Mouse (Mus musculus) layer of hippocampus, postnatal 10 days (tissue): ENCODE results near the gene Dbh. TPM values are rescaled to one million over a fixed set of nuclear protein-coding genes. Genes with fewer than 3 reads are reported as not detected.

Experiments used
- DNase-seq, 2 experiments: peaks; one replicate each; pipeline ENCODE4 v3.0.0; 2021; ENCODE audit warnings: low spot score in 2 of 2
- long read RNA-seq: library from polyadenylated mRNA; stranded (forward); transcript quantifications from one replicate; pipeline ENCODE4 v2.0.0, GENCODE M21; 2023
- total RNA-seq, 2 experiments: library from RNA; stranded (reverse); gene quantifications; 2 replicates each; pipeline ENCODE4 v1.2.3; 2021

Gene Dbh
- under 1 TPM; 0.20 to 0.50 TPM for total RNA-seq
- long read RNA-seq, partial matches to known transcripts: 1 of 3 reads
- long read RNA-seq, other reads (novel, unspliced or antisense): 1 of 3 reads

DNA sequence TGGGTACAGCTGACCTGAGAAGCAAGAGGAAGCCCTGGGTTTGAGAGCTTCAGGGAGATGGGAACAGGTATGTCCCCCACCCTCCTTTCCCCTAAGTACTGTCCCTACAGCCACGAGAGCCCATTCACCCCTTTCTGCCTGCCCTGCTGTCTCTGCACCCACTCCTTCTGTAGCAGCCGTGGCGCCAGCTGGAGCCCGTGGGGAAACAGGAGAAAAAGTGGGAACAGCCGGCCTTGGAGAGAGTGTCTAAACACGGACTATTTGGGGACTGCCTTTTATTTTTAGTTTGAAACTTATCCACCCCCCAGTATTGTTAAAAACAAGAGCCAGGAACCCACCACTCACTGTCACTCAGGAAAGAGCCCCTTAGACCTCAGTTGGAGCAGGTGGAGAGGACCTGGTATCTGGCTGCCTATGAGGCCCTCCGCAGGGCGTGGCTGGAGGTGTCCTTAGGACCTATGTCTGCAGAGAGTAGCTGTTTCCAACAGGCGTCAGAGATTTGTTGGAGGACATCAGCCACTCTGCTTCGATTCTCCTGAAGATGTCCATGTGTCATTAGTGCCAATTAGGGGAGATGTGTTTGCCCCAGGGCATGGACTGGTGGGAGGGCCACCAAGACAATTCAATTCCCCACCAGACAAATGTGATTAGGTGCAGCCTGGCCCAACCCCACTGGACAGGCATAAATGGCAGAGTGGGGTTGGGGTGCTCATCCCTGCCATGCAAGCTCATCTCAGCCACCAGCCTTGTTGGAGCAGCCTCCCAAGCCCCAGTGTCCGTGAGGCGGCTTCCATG, at the start of gene Dbh:
Gene Dbh (plus strand): TSS at position 438 of the 795 bp plus-strand sequence.
- DNase-seq: peak; percentile 59 to 71

DNA sequence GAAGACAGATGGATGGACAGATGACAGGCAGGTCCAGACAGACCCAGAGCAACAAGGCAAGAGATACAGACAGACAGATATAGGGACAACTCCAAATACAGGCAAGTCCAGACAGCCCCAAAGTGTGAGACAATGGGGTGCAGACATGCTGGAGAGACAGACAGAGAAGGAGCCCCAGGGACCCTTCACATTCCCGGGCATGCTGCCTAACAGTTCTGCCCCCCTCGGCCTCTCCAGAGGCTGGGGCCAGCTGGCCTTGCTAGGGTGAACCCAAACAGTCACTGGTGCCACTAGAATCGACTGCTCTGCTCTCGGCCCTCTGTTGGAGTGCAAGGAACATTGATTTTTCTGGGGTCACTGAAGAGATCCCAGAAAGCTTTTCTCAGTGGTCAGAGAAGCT, 46.6 kb upstream of the Dbh start:
- no peak for DNase-seq

DNA sequence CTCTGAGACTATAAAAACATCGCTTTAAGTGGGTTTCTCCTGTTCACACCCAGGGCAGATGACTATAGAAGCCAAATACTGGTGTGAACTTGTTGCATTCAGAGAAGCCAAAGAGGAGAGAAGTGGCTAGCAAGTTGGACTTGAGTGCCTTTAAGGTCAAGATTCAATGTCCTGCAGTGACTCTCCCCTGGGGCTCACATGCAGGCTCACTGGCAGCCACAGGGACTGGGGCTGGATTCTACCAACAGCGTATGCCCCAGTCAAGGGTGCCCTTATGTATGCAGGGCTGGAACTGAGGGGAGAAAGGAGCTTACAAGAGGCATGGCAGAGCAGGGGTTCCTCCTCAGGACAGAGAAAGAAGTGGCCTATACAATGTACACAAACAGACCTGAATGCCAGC, 45.3 kb upstream of the Dbh start:
- no peak for DNase-seq

DNA sequence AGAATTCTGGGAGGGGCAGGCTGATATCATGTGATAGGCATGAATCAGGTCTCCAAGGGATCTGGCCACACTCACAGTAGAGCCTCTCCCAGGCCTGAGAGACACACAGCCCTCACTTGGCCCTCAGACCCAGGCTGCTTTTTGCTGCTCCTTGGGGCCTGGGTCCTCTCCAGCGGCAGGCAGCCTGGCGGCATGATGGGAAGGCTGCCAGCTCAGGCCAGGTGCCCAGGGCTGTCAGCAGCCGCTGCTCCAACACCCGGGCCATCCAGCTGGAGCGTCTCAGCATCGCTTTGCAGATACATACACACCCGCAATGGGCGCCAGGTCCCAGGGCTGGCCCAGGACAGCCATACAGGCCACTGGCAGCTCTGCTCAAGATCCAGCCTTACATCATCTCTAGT, 44.8 kb upstream of the Dbh start:
- peak; percentile 48 to 69 for DNase-seq

DNA sequence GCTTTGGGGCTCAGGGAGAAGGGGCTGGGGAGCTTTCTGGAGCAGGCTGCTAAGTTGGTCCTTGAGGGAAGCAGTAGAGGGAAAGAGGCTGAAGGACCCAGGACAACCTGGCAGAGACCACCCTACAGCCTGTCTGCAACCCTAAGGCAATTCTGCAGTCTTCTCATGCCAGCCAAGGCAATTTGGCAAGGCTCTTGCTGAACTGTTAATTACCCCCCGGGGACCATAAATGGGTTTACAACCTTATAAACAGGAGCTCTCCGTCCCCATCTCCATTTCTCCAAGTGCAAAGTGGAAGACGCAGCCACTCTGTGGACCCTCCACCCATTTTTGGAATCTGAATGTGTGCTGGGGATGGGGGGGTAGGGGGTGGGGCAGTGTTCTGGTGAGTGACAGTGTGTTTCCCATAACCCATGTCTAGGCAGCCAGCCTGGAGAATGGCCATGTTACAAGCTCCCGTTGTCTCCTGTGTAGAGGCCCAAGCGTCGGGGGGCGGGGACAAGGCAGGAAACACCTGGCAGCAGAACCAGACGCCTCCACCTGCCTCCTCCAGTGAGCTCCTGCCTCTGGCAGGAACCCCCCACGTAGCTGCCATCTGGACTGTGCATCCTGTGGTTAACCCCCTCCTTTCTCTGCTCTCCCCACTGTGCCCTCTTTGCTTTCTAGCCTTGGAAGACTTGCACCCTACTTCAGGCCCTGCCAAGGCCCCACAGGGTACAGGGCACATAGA, 43.2 kb upstream of the Dbh start:
- DNase-seq: peak in 1 of 2 experiments; percentile 42

DNA sequence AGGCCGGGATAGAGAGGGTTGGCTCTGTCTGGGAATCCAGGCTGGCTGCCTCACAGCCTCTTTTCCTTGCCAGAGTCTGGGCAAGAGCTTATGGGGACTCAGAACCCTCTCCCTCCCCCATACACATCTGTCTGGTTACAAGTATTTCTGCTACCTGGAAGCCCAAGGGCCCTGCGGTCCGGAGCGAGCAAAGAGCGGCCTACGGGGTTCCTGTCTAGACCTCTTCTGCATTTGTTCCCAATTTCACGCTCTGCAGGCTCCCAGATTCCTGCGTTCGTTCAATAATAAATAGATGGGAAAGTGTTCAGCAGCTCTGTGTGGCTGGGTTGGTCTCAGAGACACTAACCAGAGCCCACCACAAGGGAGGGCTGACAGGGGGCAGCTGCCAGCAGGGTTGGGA, 42.5 kb upstream of the Dbh start:
- DNase-seq: no peak

DNA sequence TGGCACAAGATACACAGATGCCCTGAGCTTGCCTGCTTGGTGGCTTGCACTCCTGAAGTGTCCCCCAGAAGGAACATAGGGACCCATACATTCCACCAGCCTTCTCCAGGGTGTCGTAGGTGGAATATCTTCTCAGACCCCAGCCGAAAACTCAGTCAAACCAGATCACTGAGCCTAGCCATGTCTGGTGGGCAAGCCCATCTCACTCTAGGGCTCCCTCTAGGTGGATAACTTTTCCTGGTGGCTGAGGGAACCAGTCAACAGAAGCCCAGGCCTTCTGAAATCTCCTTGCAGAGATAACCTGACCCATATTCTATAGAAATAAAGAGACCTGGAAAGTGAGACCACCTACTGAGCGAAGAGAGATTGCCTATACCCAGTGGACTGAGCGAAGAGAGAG, 41.9 kb upstream of the Dbh start:
- no peak for DNase-seq

DNA sequence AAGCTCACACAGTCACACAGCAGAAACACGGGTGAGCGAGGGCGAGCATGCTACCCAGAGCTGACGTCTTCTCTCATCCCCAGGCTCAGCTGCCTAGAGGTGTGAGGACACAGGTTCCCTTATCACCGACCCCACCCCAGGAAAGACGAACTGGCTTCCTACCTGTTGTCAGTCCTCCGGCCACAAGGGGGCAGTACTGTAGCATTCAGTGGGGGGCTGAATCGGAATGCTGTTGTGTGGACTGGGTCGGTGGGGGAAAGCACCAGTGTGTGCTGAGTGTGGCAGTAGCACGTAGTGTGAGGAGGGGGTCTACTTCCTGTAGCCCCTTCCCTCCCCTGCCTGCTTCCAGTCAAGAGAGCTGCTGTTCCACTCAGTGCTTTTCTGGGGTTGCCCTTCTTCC, 39.1 kb upstream of the Dbh start:
- DNase-seq: peak; percentile 59 to 63

DNA sequence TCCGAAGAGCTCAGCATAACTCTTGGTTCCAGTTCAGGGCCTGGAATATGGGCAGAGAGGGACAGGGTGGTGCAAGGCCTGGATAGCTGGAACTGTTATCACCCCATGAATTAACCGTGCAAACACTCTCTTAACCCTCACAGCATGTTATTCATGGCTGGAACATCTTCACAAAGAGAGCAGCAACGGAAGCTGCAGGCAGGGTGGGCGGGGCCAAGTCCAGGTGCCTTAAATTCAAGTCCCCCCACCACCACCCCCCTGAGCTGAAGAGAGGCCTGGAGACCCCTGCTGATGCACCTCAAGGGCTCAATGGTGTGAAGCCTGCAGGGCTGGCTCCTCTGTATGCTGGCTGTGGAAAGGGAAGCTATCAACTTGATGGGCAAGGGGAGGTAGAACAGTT, 38.5 kb upstream of the Dbh start:
- DNase-seq: no peak

DNA sequence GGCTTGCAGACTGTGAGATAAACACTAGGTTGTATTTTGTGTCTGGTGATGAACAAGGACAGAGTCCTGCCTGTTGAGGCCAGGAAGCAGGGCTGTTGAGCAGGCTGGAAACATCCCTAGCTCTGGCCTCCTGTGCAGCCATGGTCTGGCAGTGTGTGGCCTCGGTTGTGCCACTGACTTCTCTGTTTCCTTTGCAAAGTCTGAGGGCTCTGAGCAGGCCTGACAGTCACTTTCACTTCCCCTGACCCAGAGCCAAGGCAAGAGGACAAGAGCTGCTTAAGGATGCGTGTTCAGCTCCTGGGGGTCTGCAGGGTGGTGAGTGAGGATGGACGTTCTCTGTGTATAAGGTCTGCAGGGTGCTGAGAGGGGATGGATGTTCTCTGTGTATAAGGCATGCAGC, 36.0 kb upstream of the Dbh start:
- DNase-seq: no peak

DNA sequence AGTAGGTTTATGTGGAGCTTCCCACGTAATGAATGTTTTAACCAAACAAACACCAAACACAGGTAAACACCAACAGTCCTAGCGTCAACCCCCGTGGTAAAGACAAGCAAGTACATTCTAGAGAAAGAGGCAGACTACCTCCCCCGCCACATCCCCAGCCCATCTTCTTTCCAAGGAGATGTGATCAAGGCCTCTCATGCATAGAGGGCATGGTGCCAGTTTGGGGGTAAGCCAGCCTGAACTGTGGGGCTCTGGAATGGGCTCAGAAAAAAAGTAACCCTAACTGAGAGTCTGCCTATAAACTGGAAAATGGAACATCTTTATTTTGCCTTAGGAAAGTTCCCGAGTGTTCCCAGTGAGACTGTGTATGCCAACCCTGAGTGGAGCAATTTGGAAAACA, 29.1 kb upstream of the Dbh start:
- no peak for DNase-seq

DNA sequence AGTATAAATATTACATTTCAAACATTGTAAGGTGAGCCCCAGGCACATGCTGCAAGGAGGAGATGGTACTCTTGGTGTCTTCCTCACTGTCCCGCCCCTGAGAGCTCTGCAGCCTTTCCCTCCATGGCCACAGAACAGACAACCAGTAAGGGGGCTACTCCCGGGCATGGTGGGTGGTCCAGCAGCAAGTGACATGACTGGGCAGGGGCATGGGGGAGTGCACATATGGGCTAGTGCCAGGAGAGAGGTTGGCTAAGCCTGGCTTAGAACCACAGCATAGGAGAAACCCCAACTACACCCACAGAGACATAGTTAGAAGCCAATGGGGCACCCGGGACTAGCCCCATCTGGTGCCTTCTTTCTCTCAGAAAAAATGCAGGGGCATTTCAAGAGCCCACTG, 28.7 kb upstream of the Dbh start:
- DNase-seq: no peak

DNA sequence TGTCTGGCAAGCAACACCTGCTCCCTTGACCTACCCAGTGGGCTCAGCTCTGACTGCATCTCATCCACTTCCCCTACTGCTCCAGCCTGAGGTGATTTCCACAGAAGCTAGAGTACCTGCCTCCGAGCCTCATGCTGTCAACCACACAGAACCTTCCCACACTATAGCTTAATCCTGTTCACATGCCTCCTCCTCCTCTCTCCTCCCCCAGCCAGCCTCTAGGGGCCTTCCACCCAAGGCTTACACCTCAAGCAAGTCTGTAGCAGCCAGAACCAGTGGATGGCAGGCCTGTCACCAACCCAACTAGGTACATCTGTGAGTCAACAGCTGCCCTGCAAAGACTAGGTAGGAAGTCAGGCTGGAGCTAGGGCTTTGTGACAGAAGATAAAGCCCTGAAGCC, 28.2 kb upstream of the Dbh start:
- DNase-seq: no peak

DNA sequence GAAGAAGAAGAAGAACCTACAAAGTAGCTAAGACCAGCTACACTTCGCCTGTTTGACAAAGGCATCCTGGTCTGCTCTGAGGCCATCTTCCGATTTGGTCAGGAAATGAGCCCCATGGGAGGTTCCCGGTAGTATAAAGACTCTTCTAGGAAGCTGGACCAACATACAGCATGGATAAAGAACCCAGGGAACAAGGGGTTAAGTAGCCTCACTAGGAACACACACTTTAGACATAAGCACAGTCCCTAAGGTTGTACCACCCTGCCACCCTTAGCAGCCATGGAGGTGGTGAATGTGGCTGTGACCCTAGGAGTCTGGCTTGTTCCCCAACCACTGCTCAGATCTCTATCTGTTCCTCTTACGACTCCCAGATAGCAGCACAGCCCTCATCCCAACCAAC, 26.7 kb upstream of the Dbh start:
- no peak for DNase-seq

DNA sequence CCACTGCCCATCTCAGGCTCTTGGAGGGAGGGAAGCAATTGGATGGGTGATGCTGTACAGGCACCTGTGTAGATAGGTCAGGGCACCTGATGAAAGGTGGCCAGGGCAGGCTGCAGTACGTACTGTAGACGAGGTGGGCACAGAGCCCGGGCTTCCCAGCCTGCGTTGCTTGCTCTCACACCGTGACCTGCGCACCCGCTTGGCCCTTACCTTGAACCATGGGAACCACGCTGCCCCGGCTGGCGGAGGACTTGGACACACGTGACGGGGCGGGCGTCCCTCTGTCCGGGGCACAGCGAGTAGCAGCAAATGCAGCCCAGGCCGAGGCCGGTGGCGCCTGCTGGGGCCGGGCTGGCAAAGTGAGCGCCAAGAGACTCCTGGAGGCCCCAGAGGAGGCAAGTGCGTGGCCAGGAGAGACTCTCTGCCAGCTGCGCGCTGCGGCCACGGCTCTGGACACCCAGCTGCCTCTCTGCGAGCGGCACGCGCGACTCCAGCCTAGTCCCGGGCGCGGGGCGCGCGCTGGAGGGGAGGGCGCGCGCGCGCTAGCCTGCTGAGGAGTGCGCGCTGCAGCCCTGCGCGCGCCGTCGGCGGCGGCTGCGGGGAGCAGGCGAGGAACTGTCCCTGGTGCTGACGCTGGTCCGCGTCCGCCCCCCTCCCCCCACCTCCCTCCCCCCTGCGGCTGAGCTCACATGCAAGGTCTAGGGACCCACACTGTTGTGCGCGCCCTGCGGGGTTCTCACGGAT, 22.9 kb upstream of the Dbh start, which contains the start of gene Fam163b:
Gene Fam163b (minus strand): TSS at position 542 of the 744 bp plus-strand sequence.
- DNase-seq: peak; percentile 55 to 66

DNA sequence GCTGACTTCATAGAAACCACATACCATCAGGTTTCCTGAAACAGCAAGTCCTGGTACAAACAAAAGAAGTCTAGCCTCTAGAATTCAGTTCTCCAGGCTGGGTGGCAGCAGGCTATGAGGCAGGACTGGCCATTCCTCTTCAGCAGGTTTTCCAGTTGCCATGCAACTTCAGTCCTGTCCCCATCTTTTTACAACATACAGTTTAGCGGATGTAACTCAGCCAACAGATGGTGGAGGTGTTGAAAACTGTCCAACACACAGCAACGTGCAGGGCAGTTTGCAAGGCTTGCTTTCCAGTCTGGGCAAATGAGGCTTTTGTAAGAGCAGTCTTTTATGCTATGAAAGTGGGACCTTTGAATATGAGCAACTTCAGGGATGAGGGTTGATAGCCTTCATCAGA, 20.1 kb upstream of the Dbh start:
- DNase-seq: no peak

DNA sequence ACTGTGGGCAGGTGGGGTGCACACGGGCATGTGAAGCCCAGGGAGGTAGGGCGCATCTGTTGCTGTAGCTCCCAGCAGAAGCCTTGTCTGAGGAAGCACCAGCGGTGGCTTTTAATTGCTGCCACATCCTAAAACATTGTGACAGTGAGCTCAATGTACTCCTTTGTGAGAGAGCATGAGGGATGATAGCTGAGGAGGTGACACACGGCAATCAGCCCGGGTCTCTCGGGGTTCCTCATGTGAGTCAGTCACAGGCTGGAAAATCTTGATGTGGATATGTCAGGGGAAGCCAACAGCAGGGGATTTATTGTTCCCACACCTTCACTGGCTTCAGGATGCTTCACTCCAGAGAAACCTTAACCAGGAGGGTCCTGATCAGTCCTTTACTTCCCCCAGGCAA, 18.2 kb upstream of the Dbh start:
- DNase-seq: no peak

DNA sequence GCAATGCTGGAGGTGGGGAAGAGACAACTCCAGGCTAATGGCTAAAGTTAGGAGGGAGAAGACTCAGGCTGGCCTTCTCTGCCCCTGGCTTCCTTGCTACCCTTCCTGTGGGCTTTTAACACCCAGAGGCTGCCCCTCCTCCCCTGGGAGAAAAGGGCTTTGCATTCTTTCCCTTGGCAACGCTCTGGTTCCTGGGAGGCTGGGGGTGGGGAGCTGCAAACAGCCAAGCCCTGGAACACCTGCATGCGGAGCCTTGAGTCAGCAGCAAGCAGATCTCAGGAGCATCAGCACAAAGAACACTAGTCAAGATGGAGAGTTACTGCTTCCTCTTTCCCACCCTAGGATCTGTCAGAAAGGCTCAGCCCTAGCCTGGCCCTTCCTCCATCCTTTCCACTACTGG, 15.6 kb upstream of the Dbh start:
- no peak for DNase-seq

DNA sequence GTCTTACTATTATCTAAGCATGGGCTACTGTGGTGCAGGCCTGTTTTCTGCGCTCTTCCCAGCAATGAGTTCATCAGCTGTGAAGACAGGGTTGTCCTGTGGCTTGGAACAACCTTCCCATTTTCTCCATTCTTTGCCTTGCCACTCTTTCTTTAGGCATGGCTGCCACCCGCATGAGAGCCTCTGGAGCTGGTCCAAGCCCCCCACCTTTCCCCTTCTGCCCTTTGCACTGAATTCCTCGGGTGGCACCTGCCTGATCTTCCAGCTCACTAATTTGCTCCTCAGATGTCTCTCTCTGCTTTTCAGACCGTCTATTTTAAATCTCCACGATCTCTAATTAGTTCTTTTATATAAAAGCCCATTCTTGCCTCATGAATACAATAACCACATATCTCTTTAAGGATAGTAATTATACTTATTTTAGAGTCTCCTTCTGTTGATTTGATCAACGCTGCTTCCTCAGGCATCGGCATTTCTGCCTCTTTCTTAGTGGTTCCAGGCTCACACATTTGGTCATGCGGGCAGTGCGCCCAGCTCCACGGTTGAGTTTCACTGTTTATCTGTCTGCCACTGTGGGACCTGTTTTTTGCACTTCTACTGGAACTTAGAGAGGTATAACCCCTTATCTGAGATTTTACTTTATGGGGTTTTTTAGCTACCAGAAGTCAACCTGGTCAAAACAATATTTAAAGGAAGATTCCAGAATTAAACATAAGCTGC, 10.4 kb upstream of the Dbh start:
- DNase-seq: no peak

DNA sequence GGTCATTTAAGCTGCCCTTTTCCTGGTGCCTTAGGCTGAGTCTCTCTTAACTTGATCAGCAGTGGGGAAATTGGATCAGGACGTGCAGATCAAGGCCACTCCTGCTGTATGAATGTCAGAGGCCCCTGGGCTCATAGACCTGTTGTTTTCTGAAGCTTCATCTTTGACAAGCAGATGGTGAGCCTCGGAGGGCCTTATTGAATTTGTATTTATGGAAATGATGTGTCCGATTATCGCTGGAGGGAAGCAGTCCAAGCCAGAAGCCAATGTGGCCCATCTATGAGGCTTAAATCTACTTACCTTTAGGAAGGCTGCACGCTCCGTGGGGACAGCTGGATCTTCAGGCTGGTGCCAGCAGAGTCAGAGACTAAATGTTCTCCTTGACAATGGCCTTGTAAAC, 8.4 kb upstream of the Dbh start:
- no peak for DNase-seq

DNA sequence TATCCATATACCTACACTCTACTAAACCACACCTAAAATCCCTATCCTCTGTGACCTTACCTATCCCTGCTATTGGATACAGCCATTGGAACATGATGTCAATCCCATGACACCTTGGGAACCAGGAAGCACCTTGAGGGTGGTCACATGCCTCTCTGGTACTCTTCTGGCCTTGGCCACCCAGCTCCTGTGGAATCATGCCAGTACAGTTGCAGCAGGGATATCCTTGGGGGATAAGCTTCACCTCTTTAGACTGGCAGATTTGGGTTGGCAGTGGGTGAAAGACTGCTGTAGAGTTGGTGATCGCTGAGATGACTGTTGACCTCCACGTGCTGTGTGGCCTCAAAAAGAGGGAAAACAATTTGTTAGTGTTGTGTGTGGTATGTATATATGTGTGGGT, 3.5 kb upstream of the Dbh start:
- DNase-seq: no peak
